Mouse (Mus musculus): ENCODE results near the gene Acadl.

Acadl gene

DNA sequence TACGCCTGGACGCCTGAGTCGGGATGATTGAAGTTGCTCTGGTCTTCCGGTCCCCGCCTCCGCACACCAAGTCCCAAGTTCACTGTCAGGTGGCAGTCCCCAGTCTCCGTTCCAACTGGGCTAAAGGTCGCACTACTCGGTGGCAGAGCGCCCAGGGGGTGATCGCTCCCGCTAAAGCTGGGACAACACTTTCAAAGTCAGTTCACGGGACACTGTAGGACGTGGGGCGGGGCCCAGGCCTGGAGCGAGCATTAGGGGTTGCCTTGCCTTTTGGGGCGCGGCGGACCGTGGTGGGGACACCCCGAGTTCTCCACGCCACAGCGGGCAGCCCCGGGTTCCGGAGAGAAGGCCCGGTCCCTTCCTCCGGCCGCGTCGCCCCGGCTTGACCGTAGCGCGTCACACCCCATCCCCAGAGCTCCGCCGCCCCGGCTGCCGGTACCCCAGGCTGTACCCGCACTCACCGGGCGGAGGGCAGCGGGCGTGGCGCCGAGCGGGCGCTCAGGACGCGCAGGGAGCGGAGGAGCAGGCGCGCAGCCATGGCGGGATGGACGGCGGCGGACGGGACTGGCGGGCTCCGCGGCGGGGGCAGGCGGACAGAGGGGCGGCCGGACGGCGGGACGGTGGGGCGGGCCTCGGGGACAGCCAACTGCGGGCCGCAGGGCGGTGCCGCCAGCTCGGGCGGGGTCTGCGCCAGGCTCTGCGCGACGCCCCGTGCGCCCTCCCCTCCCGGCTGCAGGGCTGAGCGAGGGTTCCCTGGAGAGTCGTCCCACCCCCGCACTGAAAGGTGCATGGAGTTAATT is at the start of gene Acadl:
Gene Acadl, minus strand, starts transcription at position 566 of the 800 bp plus-strand sequence.
- peak; percentile 86 for DNase-seq

- no peak for DNase-seq
Measured at GRCm38 (mm10) chr1:66912305-66912704, 49.2 kb upstream of the Acadl start.

- DNase-seq, result no peak
Measured at GRCm38 (mm10) chr1:66902566-66902965, 39.5 kb upstream of the Acadl start.

DNA sequence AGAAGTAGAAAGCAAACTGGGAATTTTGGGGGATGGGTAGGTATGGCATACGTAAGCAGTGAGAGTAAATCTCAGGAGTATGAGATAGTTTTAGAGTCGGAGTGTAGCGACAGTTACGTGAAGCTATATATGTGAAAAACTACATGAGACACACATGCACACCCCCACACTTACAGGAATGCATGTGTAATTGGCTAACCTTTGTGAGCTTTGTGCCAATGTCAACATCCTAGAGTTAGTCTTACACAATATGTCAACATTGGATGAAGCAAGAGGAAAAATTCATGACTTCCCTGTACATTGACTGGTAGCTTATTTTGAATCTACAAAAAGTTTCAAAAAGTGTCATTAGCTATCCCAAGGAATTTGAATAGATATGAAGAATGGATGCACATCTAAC is 37.9 kb upstream of the Acadl start:
- no peak for DNase-seq

GRCm38 (mm10) chr1:66898261-66898660 is 35.2 kb upstream of the Acadl start:
- DNase-seq, result no peak

DNA sequence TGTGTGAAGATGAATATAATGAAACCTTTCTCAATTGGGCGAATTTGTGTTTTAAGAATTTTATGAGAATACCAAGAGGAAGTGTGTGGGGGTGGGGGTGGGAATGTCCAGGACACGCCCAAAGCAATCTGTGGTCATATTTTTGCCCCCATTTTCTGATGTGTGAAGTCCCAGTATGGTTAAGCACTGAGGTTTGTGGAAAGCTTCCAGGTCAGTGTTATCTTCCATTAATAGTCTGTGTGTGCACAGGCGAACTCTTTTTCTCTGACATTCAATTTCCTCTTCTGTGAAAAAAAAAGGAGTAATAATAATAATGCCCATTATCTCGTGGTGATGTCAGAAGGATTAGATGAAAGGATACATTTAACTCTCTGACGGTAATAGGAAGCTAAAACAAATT is 33.5 kb upstream of the Acadl start:
- no peak for DNase-seq

DNA sequence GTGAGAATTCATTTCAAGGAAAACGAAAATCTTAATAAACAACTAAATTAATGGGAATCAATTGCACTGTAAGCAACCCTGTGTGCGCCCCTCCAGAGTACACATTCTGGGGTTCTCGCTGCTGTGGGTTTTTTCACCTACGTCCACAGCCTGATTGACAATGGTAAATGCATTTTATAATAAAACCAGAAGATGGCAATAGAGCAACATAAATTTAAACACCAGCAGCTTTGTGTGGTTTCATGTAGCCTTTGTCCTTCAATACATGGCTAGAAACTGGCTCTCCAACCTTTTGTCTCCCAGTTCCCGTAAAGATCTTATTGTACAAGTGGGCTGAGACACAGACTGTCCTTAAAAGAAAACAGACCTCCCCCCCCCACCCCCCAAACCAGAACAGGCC is 33.0 kb upstream of the Acadl start:
- no peak for DNase-seq

- peak; percentile 22 for DNase-seq
Measured at GRCm38 (mm10) chr1:66895837-66896118, 32.7 kb upstream of the Acadl start.

GRCm38 (mm10) chr1:66895093-66895836 is 32.2 kb upstream of the Acadl start:
- DNase-seq, result no peak

GRCm38 (mm10) chr1:66887175-66887574 is 24.1 kb upstream of the Acadl start:
- no peak for DNase-seq

DNA sequence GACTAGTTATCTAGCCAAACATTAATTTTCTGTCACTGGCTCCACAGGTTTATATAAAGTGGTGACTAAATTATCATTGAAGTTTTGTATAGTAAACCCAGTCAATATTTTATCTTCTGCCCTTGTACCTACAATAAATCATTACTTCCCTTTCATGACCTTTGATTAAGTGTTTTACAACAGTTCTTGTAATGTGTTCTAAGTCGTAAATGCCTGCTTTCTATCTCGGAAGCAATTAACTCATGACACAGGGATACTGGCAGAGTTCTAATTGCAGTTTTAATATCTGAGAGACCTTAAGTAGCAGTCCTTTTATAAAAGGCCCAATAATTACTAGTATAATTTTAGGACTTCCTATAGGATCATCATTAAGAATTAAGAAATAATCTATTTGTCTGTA is 17.1 kb upstream of the Acadl start:
- DNase-seq, result no peak

DNA sequence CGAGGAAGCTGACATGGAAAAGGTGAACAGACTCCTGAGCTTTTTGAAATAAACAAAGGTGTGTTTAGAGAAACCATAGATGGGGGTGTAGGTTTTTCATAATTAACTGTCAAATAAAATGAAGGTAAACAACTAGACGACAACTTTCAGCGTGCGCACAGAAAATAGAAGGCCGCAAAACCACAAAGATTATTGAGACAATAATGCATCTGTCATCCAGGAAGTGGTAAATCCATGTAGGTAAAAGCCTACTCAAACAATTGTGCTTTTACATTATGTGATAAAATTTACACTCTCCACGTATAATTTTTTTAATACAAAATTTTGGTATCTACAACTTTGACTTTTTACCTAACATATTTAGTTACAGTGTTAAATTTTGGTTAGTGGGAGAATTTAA is 11.7 kb upstream of the Acadl start:
- no peak for DNase-seq

DNA sequence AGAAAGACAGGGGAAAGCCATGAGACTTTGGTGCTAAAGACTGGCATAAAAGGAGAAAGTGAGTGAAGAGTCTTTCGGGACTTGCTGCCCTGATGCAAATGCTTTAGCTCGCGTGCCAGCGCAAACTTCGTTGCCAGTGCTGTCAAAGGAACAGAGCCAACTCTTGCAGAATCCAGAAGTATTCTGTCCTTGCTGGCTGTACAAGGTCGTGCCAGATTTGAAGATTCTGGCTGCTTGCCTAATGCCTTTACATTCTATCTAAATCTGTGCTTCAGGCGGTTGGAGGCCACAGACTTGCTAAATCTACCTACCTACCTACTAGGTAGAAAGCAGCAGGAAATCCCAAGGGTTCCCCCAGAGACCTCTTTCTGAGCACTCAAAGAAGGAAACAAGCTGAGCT is 8.5 kb upstream of the Acadl start:
- no peak for DNase-seq

DNA sequence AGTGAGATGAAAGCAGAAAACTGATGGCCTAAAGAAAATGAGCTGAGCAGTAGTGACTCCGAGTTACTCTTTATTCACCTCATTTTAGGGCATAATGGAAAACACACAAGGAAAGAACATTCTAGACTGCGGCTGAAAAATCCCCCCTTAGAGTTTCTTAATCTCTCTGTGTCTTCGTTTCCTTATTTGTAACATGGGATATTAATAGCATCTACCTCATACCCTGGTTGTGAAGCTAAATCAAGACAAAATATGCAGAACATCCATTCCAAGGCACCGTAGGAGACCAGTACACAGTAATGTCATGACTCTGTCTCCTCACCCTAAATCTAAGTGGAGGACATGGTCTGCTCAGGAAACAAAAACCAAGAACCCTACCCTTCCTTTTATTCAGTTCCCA is 2.6 kb upstream of the Acadl start:
- no peak for DNase-seq

GRCm38 (mm10) chr1:66863741-66864495 is 841 bp upstream of the Acadl start:
- no peak for DNase-seq

- DNase-seq, result no peak
Measured at GRCm38 (mm10) chr1:66861764-66862672, 1.1 kb downstream of the Acadl start.

- DNase-seq, result peak; percentile 35
Measured at GRCm38 (mm10) chr1:66847506-66847905, 15.6 kb downstream of the Acadl start.

GRCm38 (mm10) chr1:66845690-66846318 is 17.3 kb downstream of the Acadl start:
- DNase-seq, result no peak

- DNase-seq, result no peak
Measured at GRCm38 (mm10) chr1:66841938-66842337, 21.1 kb downstream of the Acadl start.

DNA sequence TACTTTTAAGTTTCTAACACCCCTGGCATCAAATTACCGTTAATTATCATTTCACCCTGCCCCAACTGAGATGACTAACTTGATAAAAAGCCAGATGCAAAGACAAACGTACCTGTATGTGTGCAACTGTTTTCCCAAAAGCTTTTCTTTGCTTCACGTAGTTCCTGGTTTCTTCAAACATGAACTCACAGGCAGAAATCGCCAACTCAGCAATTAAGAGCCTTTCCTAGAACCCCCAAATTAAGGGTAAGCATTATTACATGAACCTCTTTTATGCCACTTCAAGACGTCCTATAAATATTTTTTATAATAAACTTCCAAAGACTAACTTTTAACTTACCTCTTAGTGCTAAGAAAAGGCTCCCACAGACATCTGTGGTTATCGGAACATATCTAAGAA is 21.6 kb downstream of the Acadl start:
- no peak for DNase-seq

DNA sequence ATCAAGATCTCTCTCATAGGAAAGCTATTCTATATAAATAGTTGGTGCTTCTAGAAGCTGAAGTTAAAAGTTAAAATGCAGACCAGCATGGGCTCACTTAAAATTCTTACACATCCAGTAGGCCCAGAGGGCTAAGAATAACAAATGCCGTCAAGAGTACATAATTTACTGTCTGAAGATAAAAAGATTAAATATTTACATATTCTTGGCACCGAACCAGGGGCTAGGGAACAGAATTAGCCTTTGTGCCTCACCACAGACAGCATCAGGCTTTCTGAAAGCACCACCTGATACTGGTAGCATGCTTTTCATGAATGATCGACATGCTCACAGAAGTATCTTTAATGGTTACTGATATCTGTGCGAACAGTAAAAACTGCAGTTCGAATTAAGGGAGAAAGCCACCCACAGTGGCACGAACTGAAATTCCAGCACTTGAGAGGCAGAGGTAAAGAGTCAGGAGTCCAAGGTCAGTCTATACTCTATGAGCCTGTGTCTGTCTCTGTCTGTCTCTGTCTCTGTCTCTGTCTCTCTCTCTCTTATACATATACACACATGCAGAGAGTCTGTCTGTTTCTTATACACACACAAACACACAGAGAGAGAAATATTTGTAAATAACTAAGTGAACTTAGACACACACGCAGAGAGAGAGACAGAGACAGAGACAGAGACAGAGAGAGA is 23.2 kb downstream of the Acadl start:
- DNase-seq, result no peak

DNA sequence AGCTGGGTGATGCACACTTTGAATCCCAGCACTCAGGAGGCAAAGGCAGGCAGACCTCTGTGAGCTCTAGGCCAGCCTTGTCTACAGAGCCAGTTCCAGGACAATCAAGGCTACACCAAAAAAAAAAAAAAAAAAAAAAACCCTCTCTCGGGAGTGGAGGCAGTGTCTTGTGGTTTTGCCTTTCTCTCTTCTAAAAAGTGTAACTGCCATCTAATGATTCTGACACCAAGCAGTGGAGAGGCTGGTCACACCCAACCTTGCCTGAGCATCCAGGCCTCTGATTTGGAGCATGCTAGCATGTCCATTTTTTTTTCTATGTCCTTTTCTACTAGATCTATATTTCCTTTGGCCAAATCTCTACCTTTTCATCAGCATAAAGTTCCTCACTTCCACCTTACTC is 23.9 kb downstream of the Acadl start:
- no peak for DNase-seq

Data from liver (tissue).